Mouse (Mus musculus) myocyte (in vitro differentiated cells): ENCODE data around the gene Stx17. TPM values are rescaled to one million over a fixed set of nuclear protein-coding genes. Genes with fewer than 3 reads are reported as not detected.

Experiments
- H3K27me3 ChIP-seq: one replicate; pipeline ENCODE4 v1.6.1; 2011; ENCODE audit not compliant: control insufficient read depth, insufficient read depth, insufficient read length
- H3K36me3 ChIP-seq: one replicate; pipeline ENCODE4 v1.6.1; 2011; ENCODE audit not compliant: control insufficient read depth, insufficient read depth
- H3K4me2 ChIP-seq: one replicate; pipeline ENCODE4 v1.6.1; 2011; ENCODE audit warnings: low read depth, control low read depth
- H3K4me3 ChIP-seq: one replicate; pipeline ENCODE4 v1.5.1; 2011; ENCODE audit warnings: mild to moderate bottlenecking, control low read depth, moderate library complexity
- H3K79me2 ChIP-seq: one replicate; pipeline ENCODE4 v1.6.1; 2011; ENCODE audit not compliant: control insufficient read depth, insufficient read depth
- H3ac ChIP-seq: one replicate; pipeline ENCODE4 v1.6.1; 2011; ENCODE audit not compliant: control insufficient read depth, insufficient read length
- CEBPB ChIP-seq: IDR thresholded peaks from 2 replicates; pipeline ENCODE4 v1.6.1; 2011; ENCODE audit warnings: mild to moderate bottlenecking, moderate library complexity; ENCODE audit not compliant: poor library complexity, insufficient read depth, severe bottlenecking
- E2F4 ChIP-seq: IDR thresholded peaks from one replicate; pipeline ENCODE4 v1.6.1; 2011; ENCODE audit warnings: mild to moderate bottlenecking, control low read depth, moderate library complexity; ENCODE audit not compliant: insufficient read depth
- MAX ChIP-seq: IDR thresholded peaks from one replicate; pipeline ENCODE4 v1.6.1; 2011; ENCODE audit warnings: low read depth, mild to moderate bottlenecking, control low read depth
- MYOD1 ChIP-seq, 3 experiments: IDR thresholded peaks; one replicate each; pipeline ENCODE4 v1.6.1; 2011; ENCODE audit warnings: control low read depth in 2 of 3, low read depth in 2 of 3, mild to moderate bottlenecking in 2 of 3, moderate library complexity in 1 of 3; ENCODE audit not compliant: insufficient read length in 2 of 3, control insufficient read depth in 1 of 3
- MYOG ChIP-seq, 3 experiments: IDR thresholded peaks; one replicate each; pipeline ENCODE4 v1.6.1; 2011; ENCODE audit warnings: control low read depth in 2 of 3, low read depth in 2 of 3, mild to moderate bottlenecking in 2 of 3; ENCODE audit not compliant: insufficient read length in 2 of 3, control insufficient read depth in 1 of 3, insufficient read depth in 1 of 3
- POLR2A ChIP-seq: IDR thresholded peaks from one replicate; pipeline ENCODE4 v1.6.1; 2011; ENCODE audit warnings: low read depth, mild to moderate bottlenecking, control low read depth, moderate library complexity; ENCODE audit not compliant: insufficient read length
- POLR2AphosphoS2 ChIP-seq: IDR thresholded peaks from one replicate; pipeline ENCODE4 v1.6.1; 2011; ENCODE audit warnings: low read depth, control low read depth; ENCODE audit not compliant: insufficient read length
- REST ChIP-seq: IDR thresholded peaks from one replicate; pipeline ENCODE4 v1.6.1; 2011; ENCODE audit warnings: mild to moderate bottlenecking, control low read depth, moderate library complexity; ENCODE audit not compliant: insufficient read depth, insufficient read length
- SRF ChIP-seq: IDR thresholded peaks from one replicate; pipeline ENCODE4 v1.6.1; 2011; ENCODE audit warnings: low read depth; ENCODE audit not compliant: control insufficient read depth, insufficient read length
- TCF12 ChIP-seq: IDR thresholded peaks from one replicate; pipeline ENCODE4 v1.6.1; 2011; ENCODE audit warnings: mild to moderate bottlenecking, control low read depth; ENCODE audit not compliant: poor library complexity, insufficient read depth, severe bottlenecking
- TCF3 ChIP-seq: IDR thresholded peaks from one replicate; pipeline ENCODE4 v1.6.1; 2011; ENCODE audit warnings: low read depth, control low read depth; ENCODE audit not compliant: insufficient read length
- USF1 ChIP-seq: IDR thresholded peaks from one replicate; pipeline ENCODE4 v1.6.1; 2011; ENCODE audit warnings: low read depth, mild to moderate bottlenecking, control low read depth, moderate library complexity
- polyA plus RNA-seq: library from polyadenylated mRNA; unstranded; fragments of >200 nt; fragmentation: generic; extraction: Trizol; gene quantifications from one replicate; pipeline ENCODE4 v1.2.1, GENCODE M21; 2012; ENCODE audit warnings: missing spikeins

Gene Stx17
- 7.4 TPM for polyA plus RNA-seq

- H3K79me2 ChIP-seq = peaks cover 4% of the 10 kb centered on the region
- peak; percentile 75 for TF ChIP-seq POLR2AphosphoS2
- TF ChIP-seq MYOD1 (IDR thresholded peaks at IDR 0.05; ENCODE audit: control insufficient read depth in 1 of 3, insufficient read length in 2 of 3, low read depth in 2 of 3) = peak in 1 of 3 experiments; percentile 12
- peak; percentile 93 for TF ChIP-seq POLR2A
- no peak for TF ChIP-seq SRF
- peak within 1 kb of the TSS; percentile 29 for H3K4me3 ChIP-seq
- peak within 1 kb of the TSS; percentile 73 for H3K4me2 ChIP-seq
- H3K27me3 ChIP-seq = no peaks in the 10 kb centered on the region
- peak within 1 kb of the TSS; percentile 26 for H3ac ChIP-seq
- no peaks in the 10 kb centered on the region for H3K36me3 ChIP-seq
Measured at GRCm38 (mm10) chr4:48124773-48125469, at the start of gene Stx17. Gene Stx17 (plus strand): TSS chr4:48124915.

DNA sequence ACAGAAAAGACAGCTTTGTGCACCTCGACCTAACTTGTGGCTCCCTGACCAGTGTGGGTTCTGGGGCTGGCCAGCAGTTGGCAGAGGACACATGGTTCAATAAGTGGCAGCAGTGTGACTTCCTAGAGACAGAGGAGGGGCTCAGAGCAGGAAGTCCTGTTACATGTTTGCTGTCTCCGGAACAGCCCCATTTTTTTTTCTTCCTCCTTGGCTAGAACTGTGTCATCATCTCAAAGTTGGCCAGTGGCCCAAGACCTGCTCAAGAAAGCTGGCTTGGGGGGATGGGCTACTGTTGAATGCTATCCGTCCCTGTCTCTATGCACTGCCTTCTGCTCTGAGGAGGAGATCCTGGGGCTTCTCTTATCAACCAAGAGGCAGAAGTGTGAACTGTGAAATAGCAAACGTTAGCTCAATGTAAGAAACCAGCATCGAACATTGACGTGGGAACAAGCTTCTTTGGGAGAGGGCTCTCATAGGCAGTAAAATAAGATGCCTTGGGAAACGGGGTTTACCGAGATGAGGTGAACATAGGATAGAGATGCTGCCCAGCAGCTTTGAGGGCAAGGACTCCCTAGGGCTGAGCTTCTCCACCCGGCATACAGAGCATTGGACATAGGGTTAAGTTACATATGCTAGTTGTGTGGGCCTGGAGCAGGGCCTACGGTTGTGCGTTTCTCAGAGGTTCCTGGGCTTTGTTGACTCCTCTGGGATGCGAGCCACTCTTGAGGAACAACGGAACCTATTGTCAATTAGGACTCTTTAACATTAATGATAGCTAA is 47.8 kb upstream of the Stx17 start:
- H3K27me3 ChIP-seq = peaks cover 5% of the 10 kb centered on the region
- H3K4me2 ChIP-seq = no peak overlapping the region
- H3K4me3 ChIP-seq = no peak overlapping the region
- H3K79me2 ChIP-seq = no peaks in the 10 kb centered on the region
- H3ac ChIP-seq = no peak overlapping the region
- no peaks in the 10 kb centered on the region for H3K36me3 ChIP-seq
- no peak for TF ChIP-seq MYOD1 (IDR thresholded peaks at IDR 0.05; ENCODE audit: control insufficient read depth in 1 of 3, insufficient read length in 2 of 3, low read depth in 2 of 3)
- no peak for TF ChIP-seq SRF
- TF ChIP-seq MAX = no peak
- no peak for TF ChIP-seq MYOG (IDR thresholded peaks at IDR 0.05; ENCODE audit: control insufficient read depth in 1 of 3, insufficient read depth in 1 of 3, insufficient read length in 2 of 3, low read depth in 2 of 3)
- no peak for TF ChIP-seq POLR2A
- TF ChIP-seq CEBPB = no peak
- TF ChIP-seq TCF12 = no peak
- TF ChIP-seq USF1 = no peak
- no peak for TF ChIP-seq TCF3
- TF ChIP-seq E2F4 = no peak
- TF ChIP-seq POLR2AphosphoS2 = no peak
- no peak for TF ChIP-seq REST

DNA sequence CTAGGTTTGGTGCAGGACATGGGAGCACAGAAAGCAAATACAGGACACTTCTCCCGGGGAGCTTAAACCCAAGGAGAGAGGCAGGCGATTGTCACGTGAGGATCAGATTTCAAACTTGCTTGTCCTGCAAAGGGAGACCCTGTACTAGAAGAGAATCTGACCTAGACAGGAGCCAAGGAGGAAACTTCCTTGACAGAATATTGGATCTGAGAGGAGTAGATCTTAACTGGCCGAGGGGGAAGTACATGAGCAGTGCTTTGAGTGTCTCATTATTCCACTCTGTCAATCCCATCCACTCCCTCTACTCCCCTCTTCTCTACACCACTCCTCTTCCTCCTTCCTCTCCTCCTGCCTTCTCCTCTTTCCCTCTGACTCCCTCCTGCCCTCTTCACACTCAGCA is 46.5 kb upstream of the Stx17 start:
- no peaks in the 10 kb centered on the region for H3K36me3 ChIP-seq

DNA sequence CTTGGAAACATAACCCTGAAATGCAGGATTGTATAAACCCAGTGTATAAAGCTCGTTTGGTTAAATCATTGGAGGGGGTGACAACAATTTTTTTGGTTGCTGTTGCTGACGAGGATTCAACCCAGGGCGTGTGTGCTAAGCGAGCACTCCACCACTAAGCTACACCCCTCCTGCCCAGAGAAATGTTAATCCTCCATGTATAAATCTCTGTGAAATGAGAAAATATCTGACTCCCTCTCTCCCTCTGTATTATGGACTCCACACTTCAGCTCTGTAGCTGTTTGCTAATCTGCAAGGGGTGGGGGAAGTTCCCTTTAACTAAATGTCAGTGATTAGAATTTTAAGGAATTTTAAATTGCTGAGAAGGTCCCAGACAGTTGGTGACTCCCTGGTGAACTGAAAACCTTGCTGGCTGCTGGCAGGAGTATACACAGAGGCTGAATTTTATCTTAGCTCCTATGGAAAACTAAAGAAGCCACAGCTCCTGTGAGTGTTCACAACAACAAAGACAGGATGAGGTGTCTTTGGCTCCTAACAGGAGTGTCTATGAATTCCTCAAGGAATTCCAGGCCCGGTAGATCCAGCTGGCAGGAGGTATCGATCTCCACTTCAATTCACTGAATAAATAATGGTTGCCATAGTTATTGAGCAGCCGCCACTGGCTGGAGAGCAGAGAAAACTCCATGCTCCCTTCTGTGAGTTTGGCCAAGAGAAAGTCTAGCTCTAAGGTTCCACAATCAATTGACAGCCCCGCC is 45.3 kb upstream of the Stx17 start:
- no peak overlapping the region for H3K4me2 ChIP-seq
- peaks cover 5% of the 10 kb centered on the region for H3K27me3 ChIP-seq
- no peak overlapping the region for H3K4me3 ChIP-seq
- H3K36me3 ChIP-seq = no peaks in the 10 kb centered on the region
- TF ChIP-seq REST (no peak), SRF (no peak), MYOG (IDR thresholded peaks at IDR 0.05; ENCODE audit: control insufficient read depth in 1 of 3, insufficient read depth in 1 of 3, insufficient read length in 2 of 3, low read depth in 2 of 3) (no peak), MAX (no peak), USF1 (no peak), E2F4 (no peak), CEBPB (no peak), MYOD1 (IDR thresholded peaks at IDR 0.05; ENCODE audit: control insufficient read depth in 1 of 3, insufficient read length in 2 of 3, low read depth in 2 of 3) (no peak), POLR2AphosphoS2 (no peak), POLR2A (no peak), TCF12 (no peak), TCF3 (no peak)
- no peak overlapping the region for H3ac ChIP-seq
- H3K79me2 ChIP-seq = no peaks in the 10 kb centered on the region

More for the DNA sequence above, 46.5 kb upstream of the Stx17 start:
- Histone ChIP-seq H3K4me2 (no peak overlapping the region), H3K27me3 (peaks cover 5% of the 10 kb centered on the region), H3ac (no peak overlapping the region), H3K4me3 (no peak overlapping the region), H3K79me2 (no peaks in the 10 kb centered on the region)
- TF ChIP-seq MAX (no peak), POLR2AphosphoS2 (no peak), CEBPB (no peak), MYOD1 (IDR thresholded peaks at IDR 0.05; ENCODE audit: control insufficient read depth in 1 of 3, insufficient read length in 2 of 3, low read depth in 2 of 3) (no peak), USF1 (no peak)
